7 mouse cellular contexts compared by ENCODE assay signal in the genomic region with DNA sequence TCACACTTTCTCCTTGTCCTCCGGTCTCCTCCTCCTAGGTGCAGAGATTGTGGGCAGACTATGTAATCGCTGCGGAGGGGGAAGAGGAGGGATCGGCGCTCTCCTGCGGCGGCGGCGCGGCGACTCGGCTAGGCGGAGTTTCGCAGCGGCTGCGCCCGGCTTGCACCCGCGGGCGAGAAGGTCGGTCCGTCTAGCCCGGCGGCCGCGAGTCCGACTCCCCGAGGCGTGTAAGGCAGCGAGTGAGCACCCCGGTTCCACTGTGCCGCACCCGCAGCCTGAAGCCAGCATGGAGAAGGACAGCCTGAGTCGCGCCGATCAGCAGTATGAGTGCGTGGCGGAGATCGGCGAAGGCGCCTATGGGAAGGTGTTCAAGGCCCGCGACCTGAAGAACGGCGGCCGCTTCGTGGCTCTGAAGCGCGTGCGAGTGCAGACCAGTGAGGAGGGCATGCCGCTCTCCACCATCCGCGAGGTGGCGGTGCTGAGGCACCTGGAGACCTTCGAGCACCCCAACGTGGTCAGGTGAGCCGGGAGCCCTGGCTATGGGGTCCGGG. TPM values are rescaled to one million over a fixed set of nuclear protein-coding genes. Genes with fewer than 3 reads are reported as not detected.
A peak's percentile ranks its signal among the peaks of the same experiment; 100 is the strongest.
DNase-seq lines count a peak whose midpoint lies in the region; ATAC-seq and TF ChIP-seq lines count a peak whose summit lies in the region.

No protein-coding gene starts in this region.

- H3K9ac ChIP-seq in limb, embryonic 12.5 days (replicated peaks), result peak overlapping the region; percentile 72
- peak overlapping the region; percentile 64 for H3K9ac ChIP-seq in midbrain, embryonic 13.5 days (replicated peaks)

- WGBS in embryonic facial prominence, embryonic 10.5 days, result under 1% methylated on average over 58 of the region's 58 CpGs
- WGBS in limb, embryonic 12.5 days, result under 1% methylated on average over 56 of the region's 58 CpGs
- under 1% methylated on average over 55 of the region's 58 CpGs for WGBS in midbrain, embryonic 13.5 days
- WGBS in small intestine, adult 2 months, result 1% methylated on average over 56 of the region's 58 CpGs

- no peaks in the 10 kb centered on the region for H3K9me3 ChIP-seq in embryonic facial prominence, embryonic 10.5 days
- H3K9me3 ChIP-seq in limb, embryonic 12.5 days, result no peaks in the 10 kb centered on the region
- no peaks in the 10 kb centered on the region for H3K9me3 ChIP-seq in midbrain, embryonic 13.5 days

- peak overlapping the region; percentile 96 for H3K4me2 ChIP-seq in limb, embryonic 12.5 days
- H3K4me2 ChIP-seq in midbrain, embryonic 13.5 days (replicated peaks), result peak overlapping the region; percentile 94

- peaks cover 22% of the 10 kb centered on the region for H3K4me1 ChIP-seq in embryonic facial prominence, embryonic 10.5 days
- H3K4me1 ChIP-seq in limb, embryonic 12.5 days (replicated peaks), result no peaks in the 10 kb centered on the region
- H3K4me1 ChIP-seq in midbrain, embryonic 13.5 days (replicated peaks), result peaks cover 35% of the 10 kb centered on the region
- peaks cover 2% of the 10 kb centered on the region for H3K4me1 ChIP-seq in small intestine, adult 2 months (ENCODE audit: control insufficient read depth, insufficient read depth, insufficient read length, low read length)

- ATAC-seq in limb, embryonic 12.5 days (ENCODE audit: insufficient number of reproducible peaks, insufficient read depth, low FRiP score, low TSS enrichment, low read depth), result peak; percentile 22; the same call in 1 of the 2 replicates
- ATAC-seq in midbrain, embryonic 13.5 days, result peak; percentile 71

- H3K27ac ChIP-seq in embryonic facial prominence, embryonic 10.5 days (replicated peaks), result peak overlapping the region; percentile 89
- peak overlapping the region; percentile 87 for H3K27ac ChIP-seq in limb, embryonic 12.5 days
- peak overlapping the region; percentile 56; the same call in 1 of the 2 replicates for H3K27ac ChIP-seq in midbrain, embryonic 13.5 days
- peak overlapping the region; percentile 81 for H3K27ac ChIP-seq in small intestine, adult 2 months (ENCODE audit: insufficient read depth, low read depth, low read length)

- TF ChIP-seq POLR2A in small intestine, adult 2 months (IDR thresholded peaks at IDR 0.05; ENCODE audit: low read depth, low read length), result 0 out of 2 replicates have a peak, but pooled peaks have one; percentile 31

- DNase-seq in adrenal gland, postnatal 10 days, result peak; percentile 91
- peak; percentile 87 for DNase-seq in embryonic facial prominence, embryonic 10.5 days (ENCODE audit: low spot score)
- DNase-seq in heart, adult 11 months, result peak; percentile 98
- DNase-seq in kidney, adult 11 months, result peak; percentile 86

- peaks cover 9% of the 10 kb centered on the region for H3K27me3 ChIP-seq in embryonic facial prominence, embryonic 10.5 days (replicated peaks; ENCODE audit: low read depth, poor library complexity, severe bottlenecking)
- no peaks in the 10 kb centered on the region for H3K27me3 ChIP-seq in limb, embryonic 12.5 days
- H3K27me3 ChIP-seq in midbrain, embryonic 13.5 days, result peaks cover 38% of the 10 kb centered on the region
- H3K27me3 ChIP-seq in small intestine, adult 2 months (ENCODE audit: control insufficient read depth, insufficient read depth, low read length), result no peaks in the 10 kb centered on the region

- peak overlapping the region; percentile 76 for H3K4me3 ChIP-seq in embryonic facial prominence, embryonic 10.5 days
- H3K4me3 ChIP-seq in limb, embryonic 12.5 days (replicated peaks), result peak overlapping the region; percentile 60
- H3K4me3 ChIP-seq in midbrain, embryonic 13.5 days (replicated peaks), result peak overlapping the region; percentile 57
- peak overlapping the region; percentile 71 for H3K4me3 ChIP-seq in small intestine, adult 2 months (ENCODE audit: low read depth, low read length)

- peak; percentile 59 for TF ChIP-seq CTCF in small intestine, adult 2 months (IDR thresholded peaks at IDR 0.05; ENCODE audit: extremely low read depth, insufficient read length, insufficient replicate concordance, low read depth, low read length)

- H3K36me3 ChIP-seq in embryonic facial prominence, embryonic 10.5 days (replicated peaks), result peaks cover 6% of the 10 kb centered on the region
- no peaks in the 10 kb centered on the region for H3K36me3 ChIP-seq in limb, embryonic 12.5 days
- no peaks in the 10 kb centered on the region for H3K36me3 ChIP-seq in midbrain, embryonic 13.5 days
- H3K36me3 ChIP-seq in small intestine, adult 2 months (ENCODE audit: control insufficient read depth, insufficient read depth, low read length), result no peaks in the 10 kb centered on the region; the same call in 1 of the 2 replicates

RNA-seq across cellular contexts. Expression of gene Cdk6, which starts 2.9 kb away (rescaled TPM):
- 10 to 100 TPM; 24.2 to 30.8 TPM for total RNA-seq in adrenal gland, postnatal 10 days (2021)
- polyA plus RNA-seq in embryonic facial prominence, embryonic 10.5 days (2016; fragmentation: Nextera tagmentation; extraction: Ambion mirVana), result 25.7 and 25.9 TPM in 2 replicates
- 29.7 and 32.5 TPM in 2 replicates for polyA plus RNA-seq in limb, embryonic 12.5 days (2016; fragmentation: Nextera tagmentation; extraction: Ambion mirVana)
- 15.9 and 18.0 TPM in 2 replicates for polyA plus RNA-seq in midbrain, embryonic 13.5 days (2015; fragmentation: Nextera tagmentation; extraction: Ambion mirVana)
- 3.6 and 7.7 TPM in 2 replicates for polyA plus RNA-seq in small intestine, adult 2 months (2012; rRNA removed)

Comparison
In these comparisons a context has a peak if more than half of its experiments do, and no peak if none do; other contexts are left out.
1. Peak in every context shown above with its lines: DNase-seq, ATAC-seq, H3K4me3 ChIP-seq and H3K27ac ChIP-seq.